Mouse (Mus musculus): ENCODE data around the gene Phf24. TPM values are rescaled to one million over a fixed set of nuclear protein-coding genes. Genes with fewer than 3 reads are reported as not detected.
A peak's percentile ranks its signal among the peaks of the same experiment; 100 is the strongest.

The Phf24 gene
- polyA plus RNA-seq, 1 experiment from 2014 or later = 6.1 TPM

DNA sequence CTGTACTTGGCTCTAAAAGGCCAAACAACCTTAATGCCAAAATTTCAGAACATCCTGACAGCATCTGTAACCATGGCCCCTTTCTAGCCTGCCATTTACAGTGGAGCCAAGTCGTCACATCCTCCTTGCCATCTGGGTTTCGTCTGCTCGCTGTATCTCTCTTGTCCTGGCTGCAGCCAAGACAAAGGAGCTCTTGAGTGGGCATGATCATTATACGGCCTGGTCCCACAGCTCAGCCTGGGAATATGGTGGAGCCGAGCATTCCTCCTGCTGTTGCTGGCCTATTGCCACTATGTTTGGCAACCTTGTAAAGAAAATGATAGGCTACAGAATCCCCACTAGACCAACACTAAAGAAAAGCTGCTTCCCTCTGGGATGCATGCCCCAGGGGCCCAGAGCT lies 26.9 kb downstream of the Phf24 start:
- no peak for ATAC-seq (ENCODE audit: low FRiP score, low TSS enrichment)

DNA sequence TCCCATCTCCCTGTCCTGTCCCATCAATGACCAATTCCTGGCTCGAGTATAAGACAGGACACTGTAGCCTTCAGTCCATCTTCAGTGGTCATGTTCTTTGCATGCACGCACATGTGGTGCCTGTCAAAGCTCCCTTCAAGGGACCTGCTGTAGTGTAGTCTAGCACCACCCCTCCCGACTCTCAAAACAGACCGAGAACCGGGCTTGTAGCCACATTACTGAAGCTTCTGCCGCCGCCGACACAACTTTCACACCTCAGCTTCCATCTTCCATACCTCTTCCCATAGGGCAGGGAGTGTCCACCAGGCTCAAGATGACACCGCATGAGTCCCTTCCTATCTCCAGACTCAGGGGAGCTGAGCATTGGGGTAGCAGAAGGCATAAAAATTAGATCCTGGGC lies 27.7 kb downstream of the Phf24 start:
- H3K36me3 ChIP-seq (ENCODE audit: control insufficient read depth, insufficient read depth, low read length) = no peaks in the 10 kb centered on the region
- WGBS = 80% methylated on average over 9 of the region's 9 CpGs
- no peaks in the 10 kb centered on the region for H3K9me3 ChIP-seq (ENCODE audit: control insufficient read depth, low read length)
- no peak overlapping the region for H3K9ac ChIP-seq (ENCODE audit: low read length)
- no peak overlapping the region for H3K4me2 ChIP-seq (replicated peaks; ENCODE audit: low read depth)
- no peaks in the 10 kb centered on the region for H3K27me3 ChIP-seq (ENCODE audit: control insufficient read depth, insufficient read depth, low read length)
- DNase-seq (ENCODE audit: low spot score) (no peak), ATAC-seq (ENCODE audit: low FRiP score, low TSS enrichment) (no peak)
- H3K27ac ChIP-seq (replicated peaks) = no peak overlapping the region
- no peaks in the 10 kb centered on the region for H3K4me1 ChIP-seq (replicated peaks; ENCODE audit: control insufficient read depth, insufficient read depth)
- TF ChIP-seq EP300 (optimal IDR thresholded peaks at IDR 0.05) = no peak
- no peak for TF ChIP-seq CTCF (IDR thresholded peaks at IDR 0.05; ENCODE audit: low read depth)
- no peak overlapping the region for H3K4me3 ChIP-seq (ENCODE audit: low read depth, low read length)

More for the DNA sequence above, 26.9 kb downstream of the Phf24 start:
- H3K4me2 ChIP-seq (replicated peaks; ENCODE audit: low read depth) = no peak overlapping the region
- H3K27me3 ChIP-seq (ENCODE audit: control insufficient read depth, insufficient read depth, low read length) = no peaks in the 10 kb centered on the region
- no peak overlapping the region for H3K27ac ChIP-seq (replicated peaks)
- no peak for DNase-seq (ENCODE audit: low spot score)
- H3K4me3 ChIP-seq (ENCODE audit: low read depth, low read length) = no peak overlapping the region
- H3K4me1 ChIP-seq (replicated peaks; ENCODE audit: control insufficient read depth, insufficient read depth) = no peaks in the 10 kb centered on the region
- no peak overlapping the region for H3K9ac ChIP-seq (ENCODE audit: low read length)
- no peaks in the 10 kb centered on the region for H3K36me3 ChIP-seq (ENCODE audit: control insufficient read depth, insufficient read depth, low read length)
- no peak for TF ChIP-seq CTCF (IDR thresholded peaks at IDR 0.05; ENCODE audit: low read depth)
- no peak for TF ChIP-seq EP300 (optimal IDR thresholded peaks at IDR 0.05)
- H3K9me3 ChIP-seq (ENCODE audit: control insufficient read depth, low read length) = no peaks in the 10 kb centered on the region
- 68% methylated on average over 5 of the region's 5 CpGs for WGBS

DNA sequence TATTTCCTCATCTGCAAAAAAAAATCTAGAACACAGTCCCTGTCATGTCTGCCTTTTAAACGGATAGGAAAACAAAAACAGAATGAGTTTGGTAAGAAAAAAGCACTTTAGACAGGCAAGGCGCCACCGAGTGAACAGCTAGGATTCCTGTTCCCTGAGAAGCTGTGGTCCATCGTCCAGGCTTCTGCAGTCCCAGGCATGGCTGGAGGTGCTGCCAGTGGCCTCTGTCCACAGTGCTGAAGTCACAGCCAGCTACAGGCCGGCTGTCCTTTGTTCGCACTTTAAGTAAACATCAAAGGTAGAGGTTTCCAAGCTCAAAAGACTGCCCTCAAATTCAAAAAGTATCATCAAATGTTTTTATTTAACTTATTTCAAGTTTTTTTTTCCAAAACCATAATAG lies 28.6 kb downstream of the Phf24 start:
- no peak overlapping the region for H3K4me2 ChIP-seq (replicated peaks; ENCODE audit: low read depth)
- H3K4me3 ChIP-seq (ENCODE audit: low read depth, low read length) = no peak overlapping the region
- ATAC-seq (ENCODE audit: low FRiP score, low TSS enrichment) = no peak
- DNase-seq (ENCODE audit: low spot score) = peak; percentile 72
- H3K9ac ChIP-seq (ENCODE audit: low read length) = no peak overlapping the region
- WGBS = 2% methylated on average over 6 of the region's 6 CpGs
- H3K9me3 ChIP-seq (ENCODE audit: control insufficient read depth, low read length) = no peaks in the 10 kb centered on the region
- no peaks in the 10 kb centered on the region for H3K27me3 ChIP-seq (ENCODE audit: control insufficient read depth, insufficient read depth, low read length)
- H3K4me1 ChIP-seq (replicated peaks; ENCODE audit: control insufficient read depth, insufficient read depth) = no peaks in the 10 kb centered on the region
- no peak overlapping the region for H3K27ac ChIP-seq (replicated peaks)
- no peaks in the 10 kb centered on the region for H3K36me3 ChIP-seq (ENCODE audit: control insufficient read depth, insufficient read depth, low read length)
- TF ChIP-seq CTCF (IDR thresholded peaks at IDR 0.05; ENCODE audit: low read depth) = no peak
- no peak for TF ChIP-seq EP300 (optimal IDR thresholded peaks at IDR 0.05)

DNA sequence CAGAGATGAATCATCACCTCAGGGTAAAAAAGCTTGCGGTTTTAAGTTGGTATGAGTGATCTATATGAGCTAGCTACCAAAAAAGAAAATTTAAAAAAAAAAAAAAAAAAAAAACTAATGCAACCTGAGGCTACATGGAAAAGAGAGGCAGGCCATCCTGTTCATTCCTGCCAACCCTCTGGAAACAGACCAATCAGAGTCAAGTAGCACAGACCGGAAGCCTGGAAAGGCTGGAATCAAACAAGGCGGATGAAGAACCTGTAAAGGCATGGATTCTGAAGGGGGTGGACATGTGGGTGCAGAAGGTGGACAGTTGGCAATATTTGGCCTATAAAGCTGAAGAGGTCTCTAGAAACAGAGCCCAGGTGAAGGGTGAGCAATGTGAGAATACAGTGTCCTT lies 29.0 kb downstream of the Phf24 start:
- no peak overlapping the region for H3K4me3 ChIP-seq (ENCODE audit: low read depth, low read length)
- no peak overlapping the region for H3K9ac ChIP-seq (ENCODE audit: low read length)
- no peak for TF ChIP-seq EP300 (optimal IDR thresholded peaks at IDR 0.05)
- no peak for TF ChIP-seq CTCF (IDR thresholded peaks at IDR 0.05; ENCODE audit: low read depth)
- H3K4me1 ChIP-seq (replicated peaks; ENCODE audit: control insufficient read depth, insufficient read depth) = no peaks in the 10 kb centered on the region
- no peak overlapping the region for H3K4me2 ChIP-seq (replicated peaks; ENCODE audit: low read depth)
- DNase-seq (ENCODE audit: low spot score) = no peak
- H3K27me3 ChIP-seq (ENCODE audit: control insufficient read depth, insufficient read depth, low read length) = no peaks in the 10 kb centered on the region
- H3K27ac ChIP-seq (replicated peaks) = no peak overlapping the region
- H3K9me3 ChIP-seq (ENCODE audit: control insufficient read depth, low read length) = no peaks in the 10 kb centered on the region
- ATAC-seq (ENCODE audit: low FRiP score, low TSS enrichment) = no peak
- WGBS = 84% methylated on average over 3 of the region's 3 CpGs
- no peaks in the 10 kb centered on the region for H3K36me3 ChIP-seq (ENCODE audit: control insufficient read depth, insufficient read depth, low read length)

DNA sequence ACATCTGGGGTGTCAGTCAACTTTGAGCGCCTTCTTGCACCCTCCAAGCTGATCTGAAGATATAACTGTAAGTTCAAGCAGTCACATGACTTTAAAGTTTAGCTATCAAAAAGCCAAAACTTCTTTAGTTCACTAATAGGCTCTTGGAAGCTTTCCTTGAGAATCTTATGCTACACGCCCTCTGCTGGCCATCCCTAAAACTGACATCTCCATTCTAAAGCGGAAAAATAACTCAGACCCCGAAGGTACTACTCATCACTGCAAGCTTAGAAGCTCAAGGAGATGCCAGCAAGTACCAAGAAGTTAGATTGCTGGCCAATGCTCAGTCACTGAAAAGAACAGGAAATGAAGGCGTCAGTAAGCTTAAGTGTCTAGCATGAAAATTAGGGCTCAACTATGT lies 29.5 kb downstream of the Phf24 start:
- Histone ChIP-seq H3K9me3 (ENCODE audit: control insufficient read depth, low read length) (no peaks in the 10 kb centered on the region), H3K27ac (replicated peaks) (no peak overlapping the region), H3K36me3 (ENCODE audit: control insufficient read depth, insufficient read depth, low read length) (no peaks in the 10 kb centered on the region), H3K27me3 (ENCODE audit: control insufficient read depth, insufficient read depth, low read length) (no peaks in the 10 kb centered on the region), H3K4me1 (replicated peaks; ENCODE audit: control insufficient read depth, insufficient read depth) (no peaks in the 10 kb centered on the region), H3K4me3 (ENCODE audit: low read depth, low read length) (no peak overlapping the region), H3K4me2 (replicated peaks; ENCODE audit: low read depth) (no peak overlapping the region), H3K9ac (ENCODE audit: low read length) (no peak overlapping the region)
- DNase-seq (ENCODE audit: low spot score) (peak; percentile 49), ATAC-seq (ENCODE audit: low FRiP score, low TSS enrichment) (no peak)
- 6% methylated on average over 5 of the region's 5 CpGs for WGBS
- TF ChIP-seq EP300 (optimal IDR thresholded peaks at IDR 0.05) = no peak
- peak; percentile 82 for TF ChIP-seq CTCF (IDR thresholded peaks at IDR 0.05; ENCODE audit: low read depth)

DNA sequence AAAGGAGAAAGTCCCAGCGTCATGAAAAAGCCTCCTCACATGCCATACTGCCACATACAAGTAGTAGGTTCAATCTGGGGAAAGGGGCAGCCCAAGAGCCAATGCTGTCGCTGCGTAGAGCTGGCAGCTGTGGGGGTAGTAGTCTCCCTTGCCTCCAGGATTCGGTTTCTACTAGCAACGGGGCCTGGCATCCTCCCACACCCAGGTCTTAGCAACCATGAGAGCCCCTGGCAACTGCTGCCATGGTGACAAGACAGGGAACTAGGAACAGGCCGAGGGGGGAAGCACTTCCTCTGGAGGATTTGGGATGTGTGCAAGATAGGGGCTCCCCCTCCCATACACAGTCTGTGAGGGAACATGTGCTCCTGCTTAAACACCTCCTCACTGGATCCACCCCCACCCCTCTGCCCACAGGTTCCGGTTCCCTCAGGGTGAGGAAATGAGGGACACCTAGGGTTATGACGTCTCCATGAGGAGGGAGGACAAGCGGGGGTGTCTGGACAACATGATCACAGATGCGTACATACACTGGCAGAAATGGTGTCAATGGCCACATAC lies 30.4 kb downstream of the Phf24 start:
- Histone ChIP-seq H3K9ac (ENCODE audit: low read length) (no peak overlapping the region), H3K4me2 (replicated peaks; ENCODE audit: low read depth) (no peak overlapping the region), H3K27ac (replicated peaks) (no peak overlapping the region), H3K27me3 (ENCODE audit: control insufficient read depth, insufficient read depth, low read length) (no peaks in the 10 kb centered on the region), H3K36me3 (ENCODE audit: control insufficient read depth, insufficient read depth, low read length) (no peaks in the 10 kb centered on the region), H3K4me3 (ENCODE audit: low read depth, low read length) (no peak overlapping the region), H3K9me3 (ENCODE audit: control insufficient read depth, low read length) (no peaks in the 10 kb centered on the region), H3K4me1 (replicated peaks; ENCODE audit: control insufficient read depth, insufficient read depth) (no peaks in the 10 kb centered on the region)
- 63% methylated on average over 10 of the region's 10 CpGs for WGBS
- TF ChIP-seq EP300 (optimal IDR thresholded peaks at IDR 0.05) = no peak
- TF ChIP-seq CTCF (IDR thresholded peaks at IDR 0.05; ENCODE audit: low read depth) = no peak
- ATAC-seq (ENCODE audit: low FRiP score, low TSS enrichment) (no peak), DNase-seq (ENCODE audit: low spot score) (no peak)

Measured in stomach, postnatal 0 days (tissue).